Mouse (Mus musculus) hindbrain, embryonic 14.5 days (tissue): Measurements from ENCODE around the gene St8sia1. TPM values are rescaled to one million over a fixed set of nuclear protein-coding genes. Genes with fewer than 3 reads are reported as not detected.

Experiments used
- ATAC-seq: fragments of 200-750 bp; cut with Nextera tagmentation; 2 replicates; pipeline ENCODE4 v1.8.0; 2017; ENCODE audit warnings: moderate number of reproducible peaks, mild to moderate bottlenecking, moderate TSS enrichment, moderate library complexity; ENCODE audit not compliant: low FRiP score
- DNase-seq: peaks from one replicate; pipeline ENCODE4 v3.0.0-alpha.2; 2015; ENCODE audit warnings: low spot score
- H3K27ac ChIP-seq: fragments of 300-500 bp; sonication (generic); 2 replicates; pipeline ENCODE4 v1.5.1; 2014; ENCODE audit warnings: mild to moderate bottlenecking, moderate library complexity
- H3K27me3 ChIP-seq: fragments of 300-500 bp; sonication (generic); 2 replicates; pipeline ENCODE4 v1.6.1; 2014; ENCODE audit warnings: mild to moderate bottlenecking, low read length, mixed read lengths; ENCODE audit not compliant: control insufficient read depth, insufficient read depth
- H3K36me3 ChIP-seq: fragments of 300-500 bp; sonication (generic); replicated peaks from 2 replicates; pipeline ENCODE4 v1.6.1; 2014; ENCODE audit not compliant: control insufficient read depth, insufficient read depth
- H3K4me1 ChIP-seq: fragments of 300-500 bp; sonication (generic); replicated peaks from 2 replicates; pipeline ENCODE4 v1.6.1; 2014; ENCODE audit warnings: antibody characterized with exemption, low read length, mixed read lengths; ENCODE audit not compliant: control insufficient read depth, insufficient read depth
- H3K4me2 ChIP-seq: fragments of 300-500 bp; sonication (generic); replicated peaks from 2 replicates; pipeline ENCODE4 v1.6.1; 2014; ENCODE audit warnings: mild to moderate bottlenecking, moderate library complexity
- H3K4me3 ChIP-seq: fragments of 300-500 bp; sonication (generic); replicated peaks from 2 replicates; pipeline ENCODE4 v1.5.1; 2014; ENCODE audit warnings: mild to moderate bottlenecking, low read length
- H3K9ac ChIP-seq: fragments of 300-500 bp; sonication (generic); 2 replicates; pipeline ENCODE4 v1.6.1; 2014
- H3K9me3 ChIP-seq: fragments of 300-500 bp; sonication (generic); 2 replicates; pipeline ENCODE4 v1.6.1; 2016; ENCODE audit warnings: low read length; ENCODE audit not compliant: control insufficient read depth
- WGBS: fragments of 180-500 bp; shearing (Covaris S2); extraction: QIAGEN DNeasy Blood & Tissue Kit; methylation state at CpG from one replicate; pipeline ENCODE4 v1.1.7; 2014; 5-methylcytosine and 5-hydroxymethylcytosine counted together
- polyA plus RNA-seq: library from polyadenylated mRNA; unstranded; fragments of >200 nt; fragmentation: Nextera tagmentation; extraction: Ambion mirVana; gene quantifications from 2 replicates; pipeline ENCODE4 v1.2.1, GENCODE M21; 2014

Gene St8sia1
- polyA plus RNA-seq, 1 experiment from 2014 or later = 6.1 TPM

DNA sequence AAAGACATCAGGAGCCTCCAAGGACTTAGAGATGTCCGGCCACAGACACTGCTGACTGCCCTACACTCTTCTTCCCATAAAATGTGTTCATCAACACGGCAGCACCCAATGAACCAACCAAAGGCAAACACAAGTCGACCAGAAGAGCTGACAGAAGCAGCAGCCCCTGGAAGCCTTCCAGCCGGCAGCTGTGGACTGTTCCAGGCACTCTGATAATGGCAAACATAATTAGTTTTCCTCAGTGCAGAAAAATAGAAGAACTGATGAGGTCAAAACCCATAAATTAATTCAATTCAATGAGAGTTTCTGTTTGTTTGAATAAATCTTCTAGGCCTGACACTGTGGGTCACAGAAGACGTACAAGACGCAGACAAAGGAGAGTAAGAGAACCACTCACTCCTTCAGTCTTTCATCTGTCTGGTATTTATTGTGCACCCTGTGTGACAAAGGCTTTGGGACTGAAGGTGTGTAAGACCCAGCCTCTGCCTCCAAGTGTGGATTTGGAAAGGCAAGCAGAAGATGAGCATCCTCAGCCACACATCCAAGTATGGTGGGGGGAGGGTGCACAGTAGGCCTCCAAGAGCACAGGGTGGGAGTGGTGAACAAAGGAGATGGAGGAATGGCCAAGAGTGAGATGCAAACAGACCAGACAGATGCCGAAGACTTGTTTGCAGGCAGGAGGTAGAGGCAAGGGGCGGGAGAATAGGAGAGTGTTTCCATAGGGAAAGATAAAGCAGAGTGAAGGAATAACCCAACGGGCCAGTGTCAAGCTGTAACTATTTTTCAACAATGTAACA lies 25.5 kb downstream of the St8sia1 start:
- 44% methylated on average over 9 of the region's 9 CpGs for WGBS
- no peak overlapping the region for H3K4me2 ChIP-seq
- peak overlapping the region; percentile 51 for H3K27ac ChIP-seq
- no peaks in the 10 kb centered on the region for H3K27me3 ChIP-seq
- H3K4me3 ChIP-seq = no peak overlapping the region
- H3K9ac ChIP-seq = no peak overlapping the region
- H3K4me1 ChIP-seq = 0 out of 2 replicates have a peak, but pooled peaks cover 7% of the 10 kb centered on the region
- no peak for DNase-seq
- H3K9me3 ChIP-seq = no peaks in the 10 kb centered on the region
- no peaks in the 10 kb centered on the region for H3K36me3 ChIP-seq
- no peak for ATAC-seq

DNA sequence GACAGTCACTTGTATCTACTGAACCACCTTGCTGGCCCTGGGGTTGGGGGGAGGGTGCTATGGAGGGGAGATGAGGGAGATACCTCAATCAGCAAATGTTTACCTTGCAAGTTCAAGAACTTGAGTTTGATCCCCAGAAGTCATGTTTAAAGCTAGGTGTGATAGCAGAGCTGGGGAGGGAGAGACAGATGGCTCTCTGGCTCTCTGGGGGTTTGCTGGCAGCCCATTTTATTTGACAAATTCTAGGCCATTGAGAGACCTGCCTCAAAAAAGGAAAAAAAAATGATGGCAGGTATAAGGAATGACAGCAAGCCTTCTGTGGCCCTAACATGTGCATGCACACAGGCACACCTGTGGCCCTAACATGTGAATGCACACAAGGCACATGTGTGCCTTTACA lies 26.2 kb downstream of the St8sia1 start:
- DNase-seq = no peak
- H3K4me1 ChIP-seq = 0 out of 2 replicates have a peak, but pooled peaks cover 7% of the 10 kb centered on the region

DNA sequence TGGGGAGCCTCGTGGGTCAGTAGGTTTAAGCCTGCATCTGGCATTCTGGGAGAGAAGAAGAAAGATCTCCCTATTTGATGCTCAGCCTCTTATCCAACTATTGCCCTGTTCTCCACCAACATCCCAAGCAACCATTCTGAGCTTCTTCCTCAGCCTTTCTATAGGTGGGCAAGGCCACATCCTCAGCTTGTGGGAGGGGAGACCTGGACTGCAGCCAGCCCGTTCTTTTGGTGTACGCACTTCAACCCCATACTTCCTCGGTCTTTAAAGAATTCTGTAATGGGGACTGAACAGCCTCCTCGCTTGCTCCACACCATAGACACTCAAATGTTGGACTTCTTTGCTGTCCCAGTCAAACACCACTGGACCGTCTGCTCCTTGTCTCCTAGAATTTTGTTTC lies 31.7 kb downstream of the St8sia1 start:
- DNase-seq (no peak), ATAC-seq (no peak)
- Histone ChIP-seq H3K4me1 (no peaks in the 10 kb centered on the region), H3K4me2 (no peak overlapping the region), H3K27ac (no peak overlapping the region), H3K27me3 (no peaks in the 10 kb centered on the region), H3K36me3 (no peaks in the 10 kb centered on the region), H3K9me3 (no peaks in the 10 kb centered on the region), H3K4me3 (no peak overlapping the region), H3K9ac (no peak overlapping the region)
- 87% methylated on average over 6 of the region's 6 CpGs for WGBS

More for the DNA sequence above, 26.2 kb downstream of the St8sia1 start:
- no peak overlapping the region for H3K4me2 ChIP-seq
- no peaks in the 10 kb centered on the region for H3K36me3 ChIP-seq
- no peaks in the 10 kb centered on the region for H3K9me3 ChIP-seq
- H3K4me3 ChIP-seq = no peak overlapping the region
- no peak overlapping the region for H3K9ac ChIP-seq
- H3K27ac ChIP-seq = peak overlapping the region; percentile 51; the same call in 1 of the 2 replicates
- ATAC-seq = no peak
- H3K27me3 ChIP-seq = no peaks in the 10 kb centered on the region

DNA sequence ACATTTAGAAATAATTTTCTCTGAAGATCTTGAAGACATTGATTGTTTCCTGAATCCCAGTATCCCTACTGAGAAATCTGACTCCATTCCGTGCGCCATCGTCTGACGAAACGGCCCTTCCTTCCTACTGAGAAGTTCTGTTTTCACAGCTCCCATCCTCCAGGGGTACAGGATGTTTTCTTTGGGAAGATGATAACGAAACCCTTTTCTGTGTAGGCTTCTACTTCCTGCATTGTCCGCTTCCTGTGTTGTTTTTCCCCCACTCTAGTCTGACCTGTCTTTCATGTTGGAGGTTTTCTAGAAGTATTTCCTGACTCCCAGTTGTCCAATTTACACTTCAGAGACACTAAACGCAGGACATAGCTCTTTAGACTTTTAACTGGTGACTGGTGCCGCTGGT lies 32.1 kb downstream of the St8sia1 start:
- no peak overlapping the region for H3K4me3 ChIP-seq
- no peaks in the 10 kb centered on the region for H3K9me3 ChIP-seq
- no peak overlapping the region for H3K4me2 ChIP-seq
- no peak for ATAC-seq
- no peak overlapping the region for H3K9ac ChIP-seq
- WGBS = 83% methylated on average over 9 of the region's 9 CpGs
- no peak overlapping the region for H3K27ac ChIP-seq
- H3K36me3 ChIP-seq = no peaks in the 10 kb centered on the region
- H3K4me1 ChIP-seq = no peaks in the 10 kb centered on the region
- no peak for DNase-seq
- no peaks in the 10 kb centered on the region for H3K27me3 ChIP-seq

DNA sequence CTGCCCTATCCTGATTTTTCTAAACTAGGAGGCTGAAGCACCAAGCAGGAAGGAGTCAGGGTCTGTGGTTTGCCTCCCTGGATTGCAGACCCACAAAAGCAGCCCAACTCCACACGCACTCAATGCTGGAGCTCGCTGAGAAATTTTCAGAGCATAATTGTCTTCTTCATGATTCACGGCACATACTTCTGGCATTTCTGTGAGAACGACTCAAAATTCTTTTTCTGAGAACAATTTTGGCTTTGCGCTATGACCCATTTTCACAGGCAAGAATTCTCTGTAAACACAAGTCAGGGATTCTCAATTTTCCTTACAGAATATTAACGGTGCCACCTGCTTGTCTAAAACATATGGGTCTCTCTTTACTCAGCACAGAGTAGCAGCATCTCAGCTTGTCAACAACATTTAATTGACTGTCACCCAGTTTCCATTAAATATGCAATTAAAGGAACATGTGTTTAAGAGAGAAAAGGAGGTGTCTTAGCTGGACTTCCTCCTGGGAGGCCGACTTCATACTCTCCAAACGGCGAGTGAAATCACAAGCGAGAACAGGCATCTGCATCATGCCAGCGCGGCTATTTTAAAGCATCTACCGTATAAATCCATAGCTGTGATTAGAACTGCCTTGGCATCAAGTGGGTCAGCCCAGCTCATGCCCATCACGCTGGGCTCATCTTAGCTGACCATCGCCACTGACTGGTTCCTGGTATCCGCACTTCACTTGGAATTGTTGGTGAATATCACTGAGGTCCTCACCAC lies 35.5 kb downstream of the St8sia1 start:
- ATAC-seq (no peak), DNase-seq (no peak)
- WGBS = 75% methylated on average over 16 of the region's 16 CpGs
- Histone ChIP-seq H3K4me2 (no peak overlapping the region), H3K27ac (no peak overlapping the region), H3K36me3 (no peaks in the 10 kb centered on the region), H3K27me3 (no peaks in the 10 kb centered on the region), H3K4me3 (no peak overlapping the region), H3K9ac (no peak overlapping the region), H3K4me1 (no peaks in the 10 kb centered on the region), H3K9me3 (no peaks in the 10 kb centered on the region)

DNA sequence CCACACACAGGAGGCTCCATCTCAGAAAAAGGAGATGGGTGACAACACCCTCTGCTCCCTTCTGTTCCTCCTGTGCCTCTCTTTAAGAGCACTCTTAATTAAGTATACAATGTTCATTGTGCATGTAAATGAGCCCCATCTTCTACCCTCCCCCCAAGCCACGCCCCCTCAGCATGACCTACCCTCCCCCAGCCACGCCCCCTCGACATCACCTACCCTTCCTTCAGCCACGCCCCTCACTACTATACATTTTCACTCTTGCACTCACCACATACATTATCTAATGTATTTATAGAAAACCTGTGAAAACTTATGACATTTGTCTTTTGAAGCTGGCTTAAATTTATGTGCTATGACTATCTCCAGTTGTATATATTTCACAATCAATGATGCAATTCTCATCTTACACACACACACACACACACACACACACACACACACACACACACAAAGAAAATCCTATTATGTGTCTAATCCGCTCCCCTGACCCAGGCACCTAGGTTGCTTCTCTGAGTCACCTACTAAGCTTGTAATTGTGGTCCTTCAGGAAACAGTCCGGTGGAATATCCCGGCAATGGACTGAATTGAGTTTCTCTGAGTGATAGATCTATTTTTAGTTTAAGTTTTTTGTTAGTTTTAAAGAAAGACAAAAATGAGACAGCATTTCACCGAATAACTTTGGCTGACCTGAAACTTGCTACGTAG lies 37.2 kb downstream of the St8sia1 start:
- WGBS = 90% methylated on average over 9 of the region's 9 CpGs
- DNase-seq = no peak
- H3K27ac ChIP-seq = no peak overlapping the region
- H3K9ac ChIP-seq = no peak overlapping the region
- H3K4me2 ChIP-seq = no peak overlapping the region
- no peak overlapping the region for H3K4me3 ChIP-seq
- no peak for ATAC-seq
- H3K36me3 ChIP-seq = no peaks in the 10 kb centered on the region
- H3K9me3 ChIP-seq = no peaks in the 10 kb centered on the region
- no peaks in the 10 kb centered on the region for H3K27me3 ChIP-seq
- H3K4me1 ChIP-seq = no peaks in the 10 kb centered on the region

DNA sequence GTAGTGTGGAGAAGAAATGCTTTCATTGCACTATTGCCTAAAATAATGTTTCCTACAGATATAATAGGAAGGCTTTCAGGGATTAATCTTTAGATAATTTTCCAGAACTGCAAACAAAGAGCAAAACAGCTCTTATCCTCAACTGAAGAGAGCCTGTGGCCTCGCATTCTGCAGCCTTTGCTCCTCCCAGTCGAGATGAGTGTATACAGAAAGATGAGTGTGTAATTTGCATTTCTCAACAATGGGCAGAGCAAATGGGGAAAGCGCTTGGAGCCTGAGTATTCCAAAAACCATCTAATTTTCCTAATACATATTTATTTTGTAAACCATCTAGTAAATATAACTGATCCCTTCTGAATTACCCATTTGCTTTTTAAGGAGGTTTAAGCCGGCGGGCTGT lies 38.3 kb downstream of the St8sia1 start:
- H3K9me3 ChIP-seq = no peaks in the 10 kb centered on the region
- H3K36me3 ChIP-seq = no peaks in the 10 kb centered on the region
- no peak overlapping the region for H3K4me3 ChIP-seq
- H3K4me1 ChIP-seq = no peaks in the 10 kb centered on the region
- 0 out of 2 replicates have a peak overlapping the region, but pooled peaks have one; percentile 29 for H3K27ac ChIP-seq
- no peak overlapping the region for H3K9ac ChIP-seq
- no peaks in the 10 kb centered on the region for H3K27me3 ChIP-seq
- DNase-seq = no peak
- WGBS = 49% methylated on average over 5 of the region's 5 CpGs
- H3K4me2 ChIP-seq = no peak overlapping the region
- no peak for ATAC-seq

DNA sequence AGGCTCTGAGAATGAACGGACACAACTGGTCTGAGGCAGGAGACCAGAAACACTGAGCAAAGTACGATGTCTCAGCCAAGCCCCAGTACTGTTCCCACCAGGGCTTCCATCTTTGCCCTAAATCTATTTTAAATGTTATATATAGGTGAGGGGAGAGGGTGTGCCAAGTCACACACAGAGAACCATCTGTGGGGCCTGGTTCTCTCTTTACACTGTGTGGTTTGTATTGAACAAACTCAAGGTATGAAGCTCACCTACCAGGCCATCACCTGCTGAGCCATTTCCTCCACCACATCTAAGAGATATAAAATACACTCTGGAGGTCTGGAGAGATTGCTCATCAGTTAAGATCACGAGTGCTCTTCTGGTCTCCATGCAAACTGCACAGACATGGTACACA lies 38.9 kb downstream of the St8sia1 start:
- no peak overlapping the region for H3K27ac ChIP-seq
- no peak for ATAC-seq
- H3K4me3 ChIP-seq = no peak overlapping the region
- no peaks in the 10 kb centered on the region for H3K4me1 ChIP-seq
- H3K27me3 ChIP-seq = no peaks in the 10 kb centered on the region
- DNase-seq = no peak
- H3K36me3 ChIP-seq = no peaks in the 10 kb centered on the region
- H3K9me3 ChIP-seq = no peaks in the 10 kb centered on the region
- no peak overlapping the region for H3K9ac ChIP-seq
- 84% methylated on average over 3 of the region's 3 CpGs for WGBS
- H3K4me2 ChIP-seq = no peak overlapping the region

DNA sequence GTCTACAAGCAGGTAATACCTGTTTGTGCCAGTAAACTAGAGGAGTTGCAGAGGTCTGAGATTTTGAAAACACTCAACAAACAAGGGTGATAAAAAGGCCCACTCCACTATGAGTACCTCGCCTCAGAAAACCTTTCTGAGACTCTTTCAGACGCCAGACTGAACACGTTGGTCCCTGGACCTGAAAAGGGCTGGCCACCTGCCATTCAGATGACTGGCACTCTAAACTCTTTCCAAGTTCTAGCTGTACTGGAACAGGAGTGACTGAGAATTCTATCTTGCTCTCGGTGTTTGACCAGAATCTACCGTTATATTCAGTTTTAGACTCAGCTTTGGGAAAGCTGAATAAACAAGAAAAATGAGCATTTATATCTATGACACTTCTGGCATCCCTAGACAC lies 43.4 kb downstream of the St8sia1 start:
- no peak overlapping the region for H3K27ac ChIP-seq
- no peak overlapping the region for H3K4me2 ChIP-seq
- no peak overlapping the region for H3K4me3 ChIP-seq
- no peak for ATAC-seq
- H3K9ac ChIP-seq = no peak overlapping the region
- no peaks in the 10 kb centered on the region for H3K9me3 ChIP-seq
- no peak for DNase-seq
- 63% methylated on average over 5 of the region's 5 CpGs for WGBS
- H3K27me3 ChIP-seq = no peaks in the 10 kb centered on the region
- no peaks in the 10 kb centered on the region for H3K36me3 ChIP-seq
- peaks cover 14% of the 10 kb centered on the region; the same call in 1 of the 2 replicates for H3K4me1 ChIP-seq
